Mouse (Mus musculus): ENCODE measurements at regions not wholly inside any gene's neighbourhood (a gene's known extent, or its start where the extent isn't known, plus 50 kb on each side); places are given as distances from the start of the nearest gene placed in this dataset.

DNA sequence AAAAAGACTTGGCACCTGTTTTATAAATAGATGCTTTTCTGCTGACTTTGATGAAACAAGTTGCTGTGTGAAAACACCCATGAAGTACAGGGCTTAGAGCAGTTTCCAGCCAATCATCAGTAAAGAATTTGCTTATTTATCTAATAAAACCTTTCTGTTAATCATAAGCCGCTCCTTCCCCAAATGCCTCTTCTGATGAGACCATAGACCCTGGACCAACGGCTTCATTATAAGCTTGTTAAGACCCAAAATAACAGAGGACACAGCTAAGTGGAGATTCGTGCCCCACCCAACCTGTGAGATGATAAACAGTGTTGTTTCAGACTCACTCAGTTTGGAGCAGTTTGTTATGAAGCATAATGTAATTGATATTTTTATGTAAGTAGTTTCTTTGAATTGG is 207.0 kb upstream of the Veph1 start:
- Histone ChIP-seq H3K27ac (replicated peaks in 1 of 2; ENCODE audit: control insufficient read depth in 1 of 2, insufficient read depth in 1 of 2, low read depth in 2 of 2, low read length in 2 of 2) (no peak overlapping the region), H3K4me3 (ENCODE audit: control insufficient read depth in 1 of 2, insufficient read depth in 1 of 2, low read depth in 1 of 2, low read length in 2 of 2) (no peak overlapping the region), H3K4me2 (ENCODE audit: low read length) (no peak overlapping the region), H3K27me3 (ENCODE audit: control insufficient read depth, insufficient read depth, low read length) (no peaks in the 10 kb centered on the region), H3K36me3 (ENCODE audit: control insufficient read depth, insufficient read depth, low read length) (no peaks in the 10 kb centered on the region), H3K9ac (ENCODE audit: low read length) (no peak overlapping the region), H3K4me1 (ENCODE audit: control insufficient read depth in 2 of 2, insufficient read depth in 2 of 2, low read length in 2 of 2) (peaks cover 2 to 4% of the 10 kb centered on the region in 2 experiments; a peak in 3 of 4 replicates), H3K9me3 (ENCODE audit: control insufficient read depth, low read length) (no peaks in the 10 kb centered on the region)
- no peak for ATAC-seq (ENCODE audit: insufficient number of reproducible peaks, insufficient read depth, low FRiP score, low read depth)
- WGBS: 85% methylated on average over 3 of the region's 3 CpGs

DNA sequence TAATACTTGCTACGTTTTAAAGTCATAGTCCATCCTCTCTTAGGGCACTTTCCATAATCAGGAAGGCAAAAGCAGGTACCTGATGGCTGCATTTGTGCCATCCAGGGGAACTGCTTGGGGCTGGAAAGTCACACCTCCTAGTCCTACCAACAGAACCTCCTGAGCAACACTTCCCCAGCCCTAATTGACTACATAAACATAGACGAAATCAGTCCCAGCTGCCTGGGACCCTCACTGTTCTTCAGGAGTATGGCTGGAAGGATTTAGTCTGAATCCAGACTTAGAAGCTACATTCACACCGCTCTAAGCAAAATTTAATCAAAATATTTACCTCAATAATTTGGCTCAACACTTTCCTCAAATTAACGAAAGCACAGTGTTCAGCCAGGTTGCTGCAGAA is 205.2 kb upstream of the Veph1 start:
- H3K36me3 ChIP-seq (ENCODE audit: control insufficient read depth, insufficient read depth, low read length): no peaks in the 10 kb centered on the region
- peaks cover 0 to 4% of the 10 kb centered on the region in 2 experiments; a peak in 2 of 4 replicates for H3K4me1 ChIP-seq (ENCODE audit: control insufficient read depth in 2 of 2, insufficient read depth in 2 of 2, low read length in 2 of 2)
- no peak for ATAC-seq (ENCODE audit: insufficient number of reproducible peaks, insufficient read depth, low FRiP score, low read depth)
- no peak overlapping the region for H3K27ac ChIP-seq (replicated peaks in 1 of 2; ENCODE audit: control insufficient read depth in 1 of 2, insufficient read depth in 1 of 2, low read depth in 2 of 2, low read length in 2 of 2)
- no peak overlapping the region for H3K4me2 ChIP-seq (ENCODE audit: low read length)
- H3K9me3 ChIP-seq (ENCODE audit: control insufficient read depth, low read length): no peaks in the 10 kb centered on the region
- no peak overlapping the region for H3K9ac ChIP-seq (ENCODE audit: low read length)
- 77% methylated on average over 4 of the region's 4 CpGs for WGBS
- H3K4me3 ChIP-seq (ENCODE audit: control insufficient read depth in 1 of 2, insufficient read depth in 1 of 2, low read depth in 1 of 2, low read length in 2 of 2): no peak overlapping the region
- no peaks in the 10 kb centered on the region for H3K27me3 ChIP-seq (ENCODE audit: control insufficient read depth, insufficient read depth, low read length)

DNA sequence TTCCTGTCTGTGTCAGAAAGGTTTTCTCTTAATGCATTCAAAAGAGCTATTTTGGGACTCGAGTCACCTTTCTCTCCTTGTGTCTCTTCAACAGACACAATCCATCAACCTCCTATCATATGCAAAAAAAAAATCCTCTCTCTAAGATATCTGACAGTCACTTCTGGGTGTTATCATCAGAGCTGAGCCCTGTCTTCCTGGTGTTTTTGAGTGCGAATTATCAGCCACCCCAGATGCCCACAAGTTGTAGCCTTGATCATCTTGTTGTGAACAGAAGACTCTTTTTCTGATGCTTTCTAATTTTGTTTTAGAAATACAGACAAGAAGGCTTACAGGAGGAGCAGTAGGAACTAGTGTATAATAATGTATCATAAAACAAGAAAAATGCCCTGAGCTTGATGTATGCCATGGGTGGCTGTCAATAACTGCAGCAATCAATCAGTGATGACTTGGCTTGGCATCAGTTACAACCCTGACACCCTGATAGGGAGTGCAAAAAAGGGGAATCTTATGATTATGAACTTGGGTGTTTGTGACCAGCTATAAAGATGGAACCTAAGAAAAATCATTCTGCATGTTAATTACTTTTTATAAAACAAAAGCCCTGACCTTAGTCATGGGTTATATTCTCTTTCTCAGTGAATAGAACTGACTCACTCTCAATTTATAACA is 197.9 kb upstream of the Veph1 start:
- 27% methylated on average over 2 of the region's 2 CpGs for WGBS
- H3K4me1 ChIP-seq (ENCODE audit: control insufficient read depth in 2 of 2, insufficient read depth in 2 of 2, low read length in 2 of 2): no peaks in the 10 kb centered on the region
- H3K9me3 ChIP-seq (ENCODE audit: control insufficient read depth, low read length): no peaks in the 10 kb centered on the region
- H3K4me3 ChIP-seq (ENCODE audit: control insufficient read depth in 1 of 2, insufficient read depth in 1 of 2, low read depth in 1 of 2, low read length in 2 of 2): no peak overlapping the region
- H3K4me2 ChIP-seq (ENCODE audit: low read length): no peak overlapping the region
- no peak overlapping the region for H3K9ac ChIP-seq (ENCODE audit: low read length)
- H3K27ac ChIP-seq (replicated peaks in 1 of 2; ENCODE audit: control insufficient read depth in 1 of 2, insufficient read depth in 1 of 2, low read depth in 2 of 2, low read length in 2 of 2): no peak overlapping the region
- no peaks in the 10 kb centered on the region for H3K36me3 ChIP-seq (ENCODE audit: control insufficient read depth, insufficient read depth, low read length)
- H3K27me3 ChIP-seq (ENCODE audit: control insufficient read depth, insufficient read depth, low read length): no peaks in the 10 kb centered on the region
- ATAC-seq (ENCODE audit: insufficient number of reproducible peaks, insufficient read depth, low FRiP score, low read depth): no peak

DNA sequence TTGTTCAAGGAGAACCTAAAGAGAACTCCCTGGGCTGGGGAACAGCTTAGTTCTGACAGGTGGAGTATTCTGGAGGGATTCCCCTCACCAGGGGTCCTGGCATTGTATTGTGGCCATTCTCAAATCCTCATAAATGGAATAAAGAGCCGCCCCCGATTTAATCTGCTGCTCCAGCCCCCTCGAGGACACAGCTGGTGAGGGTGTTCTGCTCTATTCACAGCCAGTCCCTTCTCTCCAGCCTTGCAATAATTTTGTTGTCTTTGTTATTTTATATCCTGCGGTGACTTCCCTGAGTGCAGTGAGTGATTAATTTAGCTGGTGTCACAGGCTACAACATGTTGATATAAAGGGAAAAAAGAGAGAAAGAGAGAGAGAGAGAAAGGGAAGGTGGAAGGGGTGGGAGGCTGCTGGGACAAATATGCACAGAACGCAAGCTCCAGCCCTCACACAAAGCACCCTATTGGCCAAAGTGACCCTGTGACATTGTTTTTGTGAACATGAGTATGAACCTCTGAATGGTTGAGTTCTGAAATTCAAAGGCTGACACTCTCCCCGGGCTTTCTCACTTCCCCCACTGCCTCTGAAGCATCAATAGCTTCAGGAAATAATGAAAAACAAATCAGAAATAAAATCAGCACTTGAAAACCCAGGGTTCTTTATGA is 194.2 kb upstream of the Veph1 start:
- Histone ChIP-seq H3K27me3 (ENCODE audit: control insufficient read depth, insufficient read depth, low read length) (no peaks in the 10 kb centered on the region), H3K9me3 (ENCODE audit: control insufficient read depth, low read length) (no peaks in the 10 kb centered on the region), H3K4me2 (ENCODE audit: low read length) (no peak overlapping the region), H3K4me1 (ENCODE audit: control insufficient read depth in 2 of 2, insufficient read depth in 2 of 2, low read length in 2 of 2) (no peaks in the 10 kb centered on the region), H3K9ac (ENCODE audit: low read length) (no peak overlapping the region), H3K27ac (replicated peaks in 1 of 2; ENCODE audit: control insufficient read depth in 1 of 2, insufficient read depth in 1 of 2, low read depth in 2 of 2, low read length in 2 of 2) (no peak overlapping the region), H3K4me3 (ENCODE audit: control insufficient read depth in 1 of 2, insufficient read depth in 1 of 2, low read depth in 1 of 2, low read length in 2 of 2) (no peak overlapping the region), H3K36me3 (ENCODE audit: control insufficient read depth, insufficient read depth, low read length) (no peaks in the 10 kb centered on the region)
- WGBS: 72% methylated on average over 6 of the region's 6 CpGs
- ATAC-seq (ENCODE audit: insufficient number of reproducible peaks, insufficient read depth, low FRiP score, low read depth): no peak

DNA sequence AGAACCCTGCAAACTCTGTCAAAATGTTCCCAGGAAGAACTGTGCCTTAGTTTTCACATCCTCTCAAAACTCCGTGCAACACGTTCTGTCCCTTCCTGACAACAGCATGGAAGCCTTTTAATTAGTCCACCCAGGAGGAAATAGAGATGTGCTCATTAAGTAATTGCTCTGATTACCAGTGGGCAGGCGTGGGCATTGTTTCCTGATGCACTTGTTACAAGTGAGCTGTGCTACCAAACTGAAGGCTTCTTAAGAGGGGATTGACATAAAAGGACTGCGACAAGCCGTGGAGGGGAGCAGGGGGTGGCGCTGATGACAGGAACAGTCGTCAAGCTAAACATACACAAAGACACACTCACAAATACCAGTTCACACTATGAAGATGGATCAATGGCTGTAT is 192.1 kb upstream of the Veph1 start:
- no peaks in the 10 kb centered on the region for H3K36me3 ChIP-seq (ENCODE audit: control insufficient read depth, insufficient read depth, low read length)
- WGBS: 59% methylated on average over 7 of the region's 7 CpGs
- no peak overlapping the region for H3K4me3 ChIP-seq (ENCODE audit: control insufficient read depth in 1 of 2, insufficient read depth in 1 of 2, low read depth in 1 of 2, low read length in 2 of 2)
- no peak overlapping the region for H3K27ac ChIP-seq (replicated peaks in 1 of 2; ENCODE audit: control insufficient read depth in 1 of 2, insufficient read depth in 1 of 2, low read depth in 2 of 2, low read length in 2 of 2)
- no peak overlapping the region for H3K4me2 ChIP-seq (ENCODE audit: low read length)
- no peaks in the 10 kb centered on the region for H3K9me3 ChIP-seq (ENCODE audit: control insufficient read depth, low read length)
- ATAC-seq (ENCODE audit: insufficient number of reproducible peaks, insufficient read depth, low FRiP score, low read depth): no peak
- 0 out of 4 replicates have a peak, but pooled peaks cover 0 to 3% of the 10 kb centered on the region in 2 experiments for H3K4me1 ChIP-seq (ENCODE audit: control insufficient read depth in 2 of 2, insufficient read depth in 2 of 2, low read length in 2 of 2)
- no peaks in the 10 kb centered on the region for H3K27me3 ChIP-seq (ENCODE audit: control insufficient read depth, insufficient read depth, low read length)
- H3K9ac ChIP-seq (ENCODE audit: low read length): no peak overlapping the region

DNA sequence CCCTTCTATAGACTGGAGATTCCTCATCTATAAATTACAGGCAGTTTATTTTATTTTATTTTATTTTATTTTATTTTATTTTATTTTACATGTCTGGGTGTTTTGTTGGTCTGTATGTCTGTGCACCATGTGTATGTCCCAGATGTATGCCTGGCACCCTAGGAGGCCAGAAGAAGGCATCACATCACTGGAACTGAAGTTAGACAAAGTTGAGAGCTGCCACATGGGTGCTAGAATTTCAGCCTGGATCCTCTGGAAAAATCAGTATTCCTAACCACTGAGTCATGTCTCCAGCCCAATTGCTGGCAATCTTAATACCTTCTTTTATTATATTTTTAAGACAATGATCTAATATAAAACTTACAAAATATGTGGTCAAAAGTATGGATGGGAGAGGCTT is 190.0 kb upstream of the Veph1 start:
- Histone ChIP-seq H3K27ac (replicated peaks in 1 of 2; ENCODE audit: control insufficient read depth in 1 of 2, insufficient read depth in 1 of 2, low read depth in 2 of 2, low read length in 2 of 2) (no peak overlapping the region), H3K9me3 (ENCODE audit: control insufficient read depth, low read length) (no peaks in the 10 kb centered on the region), H3K9ac (ENCODE audit: low read length) (no peak overlapping the region), H3K27me3 (ENCODE audit: control insufficient read depth, insufficient read depth, low read length) (no peaks in the 10 kb centered on the region), H3K4me1 (ENCODE audit: control insufficient read depth in 2 of 2, insufficient read depth in 2 of 2, low read length in 2 of 2) (peaks cover 2 to 5% of the 10 kb centered on the region in 2 experiments; a peak in 1 of 4 replicates), H3K4me2 (ENCODE audit: low read length) (no peak overlapping the region), H3K36me3 (ENCODE audit: control insufficient read depth, insufficient read depth, low read length) (no peaks in the 10 kb centered on the region), H3K4me3 (ENCODE audit: control insufficient read depth in 1 of 2, insufficient read depth in 1 of 2, low read depth in 1 of 2, low read length in 2 of 2) (no peak overlapping the region)
- ATAC-seq (ENCODE audit: insufficient number of reproducible peaks, insufficient read depth, low FRiP score, low read depth): no peak

DNA sequence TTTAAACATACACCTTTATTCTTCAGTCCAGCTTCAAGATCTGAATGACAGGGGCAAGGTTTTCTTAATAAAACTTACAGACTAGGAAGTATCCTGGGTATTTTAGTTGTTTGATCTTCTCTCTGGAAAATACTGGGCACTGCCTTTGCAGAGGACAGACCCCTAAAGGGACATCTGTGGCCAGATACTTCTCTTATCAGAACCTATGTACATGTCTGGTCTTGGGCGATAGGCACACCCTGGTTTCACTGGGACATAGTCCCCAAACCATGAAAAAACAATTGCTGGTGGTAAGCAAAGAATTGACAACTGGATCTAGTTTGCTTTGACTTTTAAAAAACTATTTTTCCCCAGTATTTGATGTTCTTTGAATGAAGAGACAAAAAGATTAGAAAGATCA is 189.5 kb upstream of the Veph1 start:
- Histone ChIP-seq H3K27me3 (ENCODE audit: control insufficient read depth, insufficient read depth, low read length) (no peaks in the 10 kb centered on the region), H3K27ac (replicated peaks in 1 of 2; ENCODE audit: control insufficient read depth in 1 of 2, insufficient read depth in 1 of 2, low read depth in 2 of 2, low read length in 2 of 2) (no peak overlapping the region), H3K9me3 (ENCODE audit: control insufficient read depth, low read length) (no peaks in the 10 kb centered on the region), H3K4me2 (ENCODE audit: low read length) (no peak overlapping the region), H3K4me3 (ENCODE audit: control insufficient read depth in 1 of 2, insufficient read depth in 1 of 2, low read depth in 1 of 2, low read length in 2 of 2) (no peak overlapping the region), H3K36me3 (ENCODE audit: control insufficient read depth, insufficient read depth, low read length) (no peaks in the 10 kb centered on the region), H3K9ac (ENCODE audit: low read length) (no peak overlapping the region), H3K4me1 (ENCODE audit: control insufficient read depth in 2 of 2, insufficient read depth in 2 of 2, low read length in 2 of 2) (peaks cover 3 to 5% of the 10 kb centered on the region in 2 experiments; a peak in 1 of 4 replicates)
- 54% methylated on average over 1 of the region's 1 CpGs for WGBS
- ATAC-seq (ENCODE audit: insufficient number of reproducible peaks, insufficient read depth, low FRiP score, low read depth): no peak

Measured in heart, embryonic 14.5 days (tissue).